Mouse (Mus musculus): ENCODE results near the gene Nup37. TPM values are rescaled to one million over a fixed set of nuclear protein-coding genes. Genes with fewer than 3 reads are reported as not detected.

Gene Nup37
- 27.7 and 30.7 TPM in 2 replicates for polyA plus RNA-seq (2015; fragmentation: Nextera tagmentation; extraction: Ambion mirVana)

GRCm38 (mm10) chr10:88146707-88147477 lies at the start of gene Nup37, which contains the start of gene Parpbp:
Gene Nup37, plus strand, starts transcription at chr10:88146992.
Gene Parpbp, minus strand, starts transcription at chr10:88146941.
- Histone ChIP-seq H3K4me3 (replicated peaks) (peak within 1 kb of the TSS; percentile 96), H3K4me1 (replicated peaks) (peaks cover 28% of the 10 kb centered on the region), H3K4me2 (peak within 1 kb of the TSS; percentile 76), H3K27ac (replicated peaks) (peak within 1 kb of the TSS; percentile 81), H3K36me3 (replicated peaks) (peaks cover 39% of the 10 kb centered on the region), H3K27me3 (no peaks in the 10 kb centered on the region), H3K9me3 (replicated peaks) (no peaks in the 10 kb centered on the region), H3K9ac (peak within 1 kb of the TSS; percentile 88)
- peak; percentile 99 for ATAC-seq (ENCODE audit: insufficient read depth)
- under 1% methylated on average over 53 of the region's 53 CpGs for WGBS (ENCODE audit: insufficient replicate concordance)

- H3K4me2 ChIP-seq, result no peak overlapping the region
- H3K4me1 ChIP-seq (replicated peaks), result no peaks in the 10 kb centered on the region
- no peak overlapping the region for H3K27ac ChIP-seq (replicated peaks)
- H3K27me3 ChIP-seq, result no peaks in the 10 kb centered on the region
- peaks cover 13% of the 10 kb centered on the region for H3K36me3 ChIP-seq (replicated peaks)
- no peak overlapping the region for H3K4me3 ChIP-seq (replicated peaks)
- H3K9me3 ChIP-seq (replicated peaks), result no peaks in the 10 kb centered on the region
- no peak for ATAC-seq (ENCODE audit: insufficient read depth)
- WGBS (ENCODE audit: insufficient replicate concordance), result 83% methylated on average over 2 of the region's 2 CpGs
- no peak overlapping the region for H3K9ac ChIP-seq
These were observed 40.6 kb upstream of the Nup37 start for GRCm38 (mm10) chr10:88106169-88106568.

GRCm38 (mm10) chr10:88113290-88113689 lies 33.5 kb upstream of the Nup37 start:
- peaks cover 45% of the 10 kb centered on the region for H3K36me3 ChIP-seq (replicated peaks)
- no peak overlapping the region for H3K4me2 ChIP-seq
- H3K27ac ChIP-seq (replicated peaks), result no peak overlapping the region
- 67% methylated on average over 2 of the region's 2 CpGs for WGBS (ENCODE audit: insufficient replicate concordance)
- no peaks in the 10 kb centered on the region for H3K4me1 ChIP-seq (replicated peaks)
- H3K9me3 ChIP-seq (replicated peaks), result no peaks in the 10 kb centered on the region
- no peaks in the 10 kb centered on the region for H3K27me3 ChIP-seq
- H3K9ac ChIP-seq, result no peak overlapping the region
- no peak overlapping the region for H3K4me3 ChIP-seq (replicated peaks)
- no peak for ATAC-seq (ENCODE audit: insufficient read depth)

- no peak overlapping the region for H3K4me2 ChIP-seq
- no peaks in the 10 kb centered on the region for H3K27me3 ChIP-seq
- no peak overlapping the region for H3K9ac ChIP-seq
- no peaks in the 10 kb centered on the region for H3K9me3 ChIP-seq (replicated peaks)
- H3K4me3 ChIP-seq (replicated peaks), result no peak overlapping the region
- H3K4me1 ChIP-seq (replicated peaks), result no peaks in the 10 kb centered on the region
- H3K27ac ChIP-seq (replicated peaks), result no peak overlapping the region
- ATAC-seq (ENCODE audit: insufficient read depth), result no peak
- H3K36me3 ChIP-seq (replicated peaks), result peaks cover 48% of the 10 kb centered on the region
These were observed 27.1 kb upstream of the Nup37 start for GRCm38 (mm10) chr10:88119721-88120120.

GRCm38 (mm10) chr10:88135630-88136029 lies 11.2 kb upstream of the Nup37 start:
- no peak for ATAC-seq (ENCODE audit: insufficient read depth)
- Histone ChIP-seq H3K27me3 (no peaks in the 10 kb centered on the region), H3K9ac (no peak overlapping the region), H3K27ac (replicated peaks) (no peak overlapping the region), H3K9me3 (replicated peaks) (no peaks in the 10 kb centered on the region), H3K36me3 (replicated peaks) (peaks cover 37% of the 10 kb centered on the region), H3K4me2 (no peak overlapping the region), H3K4me1 (replicated peaks) (no peaks in the 10 kb centered on the region), H3K4me3 (replicated peaks) (no peak overlapping the region)
- WGBS (ENCODE audit: insufficient replicate concordance), result 91% methylated on average over 16 of the region's 16 CpGs

GRCm38 (mm10) chr10:88146187-88146586 lies 605 bp upstream of the Nup37 start:
- peak overlapping the region; percentile 76 for H3K4me2 ChIP-seq
- H3K9me3 ChIP-seq (replicated peaks), result no peaks in the 10 kb centered on the region
- peak overlapping the region; percentile 96 for H3K4me3 ChIP-seq (replicated peaks)
- peak; percentile 35 for ATAC-seq (ENCODE audit: insufficient read depth)
- peaks cover 28% of the 10 kb centered on the region for H3K4me1 ChIP-seq (replicated peaks)
- H3K9ac ChIP-seq, result peak overlapping the region; percentile 88
- peak overlapping the region; percentile 81 for H3K27ac ChIP-seq (replicated peaks)
- 16% methylated on average over 7 of the region's 7 CpGs for WGBS (ENCODE audit: insufficient replicate concordance)
- no peaks in the 10 kb centered on the region for H3K27me3 ChIP-seq
- peaks cover 32% of the 10 kb centered on the region for H3K36me3 ChIP-seq (replicated peaks)

GRCm38 (mm10) chr10:88150381-88150780 lies 3.6 kb downstream of the Nup37 start:
- Histone ChIP-seq H3K27me3 (no peaks in the 10 kb centered on the region), H3K4me2 (no peak overlapping the region), H3K9me3 (replicated peaks) (no peaks in the 10 kb centered on the region), H3K4me3 (replicated peaks) (no peak overlapping the region), H3K4me1 (replicated peaks) (peaks cover 17% of the 10 kb centered on the region), H3K36me3 (replicated peaks) (peaks cover 58% of the 10 kb centered on the region), H3K9ac (no peak overlapping the region), H3K27ac (replicated peaks) (no peak overlapping the region)
- no peak for ATAC-seq (ENCODE audit: insufficient read depth)
- WGBS (ENCODE audit: insufficient replicate concordance), result 67% methylated on average over 4 of the region's 4 CpGs

- Histone ChIP-seq H3K9ac (no peak overlapping the region), H3K9me3 (replicated peaks) (no peaks in the 10 kb centered on the region), H3K27me3 (no peaks in the 10 kb centered on the region), H3K4me3 (replicated peaks) (no peak overlapping the region), H3K36me3 (replicated peaks) (peaks cover 60% of the 10 kb centered on the region), H3K4me2 (no peak overlapping the region), H3K27ac (replicated peaks) (no peak overlapping the region), H3K4me1 (replicated peaks) (peaks cover 9% of the 10 kb centered on the region)
- ATAC-seq (ENCODE audit: insufficient read depth), result no peak
- 74% methylated on average over 6 of the region's 6 CpGs for WGBS (ENCODE audit: insufficient replicate concordance)
These were observed 4.9 kb downstream of the Nup37 start for GRCm38 (mm10) chr10:88151658-88152057.

- Histone ChIP-seq H3K4me3 (replicated peaks) (no peak overlapping the region), H3K4me2 (no peak overlapping the region), H3K36me3 (replicated peaks) (peaks cover 54% of the 10 kb centered on the region), H3K9me3 (replicated peaks) (no peaks in the 10 kb centered on the region), H3K4me1 (replicated peaks) (no peaks in the 10 kb centered on the region), H3K27ac (replicated peaks) (no peak overlapping the region), H3K27me3 (no peaks in the 10 kb centered on the region), H3K9ac (no peak overlapping the region)
- ATAC-seq (ENCODE audit: insufficient read depth), result no peak
- WGBS (ENCODE audit: insufficient replicate concordance), result 83% methylated on average over 2 of the region's 2 CpGs
These were observed 15.3 kb downstream of the Nup37 start for GRCm38 (mm10) chr10:88162096-88162495.

- no peak for ATAC-seq (ENCODE audit: insufficient read depth)
- H3K4me3 ChIP-seq (replicated peaks), result no peak overlapping the region
- H3K36me3 ChIP-seq (replicated peaks), result peaks cover 52% of the 10 kb centered on the region
- H3K27me3 ChIP-seq, result no peaks in the 10 kb centered on the region
- no peaks in the 10 kb centered on the region for H3K9me3 ChIP-seq (replicated peaks)
- 75% methylated on average over 5 of the region's 5 CpGs for WGBS (ENCODE audit: insufficient replicate concordance)
- H3K4me1 ChIP-seq (replicated peaks), result no peaks in the 10 kb centered on the region
- no peak overlapping the region for H3K4me2 ChIP-seq
- H3K9ac ChIP-seq, result no peak overlapping the region
- H3K27ac ChIP-seq (replicated peaks), result no peak overlapping the region
These were observed 15.9 kb downstream of the Nup37 start for GRCm38 (mm10) chr10:88162676-88163075.

- ATAC-seq (ENCODE audit: insufficient read depth), result no peak
- no peak overlapping the region for H3K4me3 ChIP-seq (replicated peaks)
- no peak overlapping the region for H3K4me2 ChIP-seq
- no peak overlapping the region for H3K27ac ChIP-seq (replicated peaks)
- no peaks in the 10 kb centered on the region for H3K4me1 ChIP-seq (replicated peaks)
- H3K27me3 ChIP-seq, result no peaks in the 10 kb centered on the region
- H3K9ac ChIP-seq, result no peak overlapping the region
- WGBS (ENCODE audit: insufficient replicate concordance), result 86% methylated on average over 3 of the region's 3 CpGs
- no peaks in the 10 kb centered on the region for H3K9me3 ChIP-seq (replicated peaks)
- H3K36me3 ChIP-seq (replicated peaks), result peaks cover 32% of the 10 kb centered on the region
These were observed 19.4 kb downstream of the Nup37 start for GRCm38 (mm10) chr10:88166158-88166557.
